Comparison of ENCODE assay signal across 9 mouse cellular contexts in the genomic region with DNA sequence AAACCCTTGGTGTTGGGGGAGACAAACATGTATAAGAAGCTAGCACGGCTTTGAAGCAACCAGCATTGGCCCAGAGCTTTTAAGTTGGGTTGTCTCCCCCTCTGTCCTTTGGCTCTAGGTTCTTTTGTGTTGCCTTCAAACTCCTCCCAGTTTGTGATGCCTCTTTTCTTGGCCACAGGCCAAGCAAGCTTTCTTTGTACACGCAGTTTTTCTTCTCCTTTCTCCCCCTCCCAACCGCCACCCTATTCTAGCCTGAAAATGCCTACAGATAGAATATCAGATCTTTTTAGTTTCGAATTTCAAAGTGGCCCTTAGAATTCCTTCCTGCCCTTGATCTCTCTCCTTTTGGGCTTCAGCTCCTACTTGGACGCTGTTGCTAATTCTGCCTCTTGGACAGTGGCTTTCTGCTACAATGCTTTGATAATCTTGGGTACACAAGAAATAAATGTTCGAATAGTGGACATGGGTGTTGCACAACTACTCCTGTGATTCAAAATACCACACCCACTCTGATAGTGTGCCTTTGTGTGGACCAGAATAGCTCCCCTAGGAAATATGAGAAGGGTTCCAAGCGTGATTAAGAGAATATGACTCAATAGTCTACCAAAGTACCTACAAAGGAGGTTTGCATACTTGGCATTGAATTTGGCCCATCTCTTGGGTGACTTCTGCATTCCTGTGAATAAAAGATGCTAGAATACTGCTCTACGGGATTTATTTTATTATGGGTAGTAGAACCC.
A peak's percentile ranks its signal among the peaks of the same experiment; 100 is the strongest.
DNase-seq lines count a peak whose midpoint lies in the region; ATAC-seq lines count a peak whose summit lies in the region.
"Had no signal": no experiment of that assay in that cellular context is flagged by ENCODE, and none has a peak within 500 bp of the region (broad histone marks: within the 10 kb centered on the region; RNA-seq: fewer than 3 reads in every experiment).

No protein-coding gene starts in this region.

- DNase-seq in cerebellum, postnatal 10 days, result peak; percentile 10 to 16
- no peak for DNase-seq in cerebellum, postnatal 4 days (ENCODE audit: low spot score in 2 of 2)
- no peak for DNase-seq in thymus, postnatal 14 days

- H3K36me3 ChIP-seq in neural tube, embryonic 13.5 days, result no peaks in the 10 kb centered on the region
- H3K36me3 ChIP-seq in neural tube, embryonic 15.5 days, result no peaks in the 10 kb centered on the region
- no peaks in the 10 kb centered on the region for H3K36me3 ChIP-seq in forebrain, embryonic 13.5 days (ENCODE audit: poor library complexity, severe bottlenecking)
- H3K36me3 ChIP-seq in intestine, embryonic 16.5 days (ENCODE audit: control insufficient read depth, insufficient read depth, low read length), result no peaks in the 10 kb centered on the region
- H3K36me3 ChIP-seq: limb, embryonic 15.5 days had no signal

- H3K9ac ChIP-seq in neural tube, embryonic 13.5 days, result no peak overlapping the region
- no peak overlapping the region for H3K9ac ChIP-seq in neural tube, embryonic 15.5 days (replicated peaks)
- H3K9ac ChIP-seq in forebrain, embryonic 13.5 days, result no peak overlapping the region
- no peak overlapping the region for H3K9ac ChIP-seq in intestine, embryonic 16.5 days (ENCODE audit: low read depth, low read length)
- H3K9ac ChIP-seq: limb, embryonic 15.5 days had no signal

- H3K4me1 ChIP-seq in neural tube, embryonic 13.5 days (replicated peaks), result peaks cover 14% of the 10 kb centered on the region
- peaks cover 11% of the 10 kb centered on the region for H3K4me1 ChIP-seq in neural tube, embryonic 15.5 days
- H3K4me1 ChIP-seq in forebrain, embryonic 13.5 days, result peaks cover 25% of the 10 kb centered on the region
- H3K4me1 ChIP-seq in intestine, embryonic 16.5 days (ENCODE audit: control insufficient read depth, insufficient read depth, low read length), result peaks cover 2% of the 10 kb centered on the region; the same call in 1 of the 2 replicates

- no peak for ATAC-seq in neural tube, embryonic 13.5 days (ENCODE audit: low read depth)
- ATAC-seq in neural tube, embryonic 15.5 days (ENCODE audit: low FRiP score), result no peak
- peak; percentile 9; the same call in 1 of the 2 replicates for ATAC-seq in forebrain, embryonic 13.5 days
- peak; percentile 60 for ATAC-seq in megakaryocyte, adult 5-6 weeks (ENCODE audit: poor library complexity, severe bottlenecking)
- no peak for ATAC-seq in intestine, embryonic 16.5 days

- H3K27ac ChIP-seq in neural tube, embryonic 13.5 days (replicated peaks), result peak overlapping the region; percentile 55; the same call in 1 of the 2 replicates
- no peak overlapping the region for H3K27ac ChIP-seq in neural tube, embryonic 15.5 days (replicated peaks)
- 0 out of 2 replicates have a peak overlapping the region, but pooled peaks have one; percentile 19 for H3K27ac ChIP-seq in forebrain, embryonic 13.5 days
- H3K27ac ChIP-seq in intestine, embryonic 16.5 days (ENCODE audit: low read length), result no peak overlapping the region
- H3K27ac ChIP-seq: limb, embryonic 15.5 days had no signal

- 60% methylated on average over 8 of the region's 8 CpGs for WGBS in neural tube, embryonic 13.5 days
- WGBS in neural tube, embryonic 15.5 days, result 62% methylated on average over 8 of the region's 8 CpGs
- 32% methylated on average over 8 of the region's 8 CpGs for WGBS in forebrain, embryonic 13.5 days
- 55% methylated on average over 8 of the region's 8 CpGs for WGBS in intestine, embryonic 16.5 days

- no peak overlapping the region for H3K4me3 ChIP-seq in neural tube, embryonic 13.5 days
- no peak overlapping the region for H3K4me3 ChIP-seq in neural tube, embryonic 15.5 days (replicated peaks)
- no peak overlapping the region for H3K4me3 ChIP-seq in forebrain, embryonic 13.5 days
- H3K4me3 ChIP-seq in intestine, embryonic 16.5 days (ENCODE audit: low read length), result no peak overlapping the region
- H3K4me3 ChIP-seq: limb, embryonic 15.5 days had no signal

- no peak overlapping the region for H3K4me2 ChIP-seq in neural tube, embryonic 13.5 days
- no peak overlapping the region for H3K4me2 ChIP-seq in neural tube, embryonic 15.5 days
- H3K4me2 ChIP-seq in forebrain, embryonic 13.5 days, result 0 out of 2 replicates have a peak overlapping the region, but pooled peaks have one; percentile 2
- no peak overlapping the region for H3K4me2 ChIP-seq in intestine, embryonic 16.5 days (ENCODE audit: low read depth, low read length)
- H3K4me2 ChIP-seq: limb, embryonic 15.5 days had no signal

- no peaks in the 10 kb centered on the region for H3K27me3 ChIP-seq in neural tube, embryonic 13.5 days
- no peaks in the 10 kb centered on the region for H3K27me3 ChIP-seq in neural tube, embryonic 15.5 days (replicated peaks)
- peaks cover 3% of the 10 kb centered on the region; the same call in 1 of the 2 replicates for H3K27me3 ChIP-seq in forebrain, embryonic 13.5 days
- no peaks in the 10 kb centered on the region for H3K27me3 ChIP-seq in intestine, embryonic 16.5 days (replicated peaks; ENCODE audit: control insufficient read depth, insufficient read depth, low read length)
- H3K27me3 ChIP-seq: limb, embryonic 15.5 days had no signal

- H3K9me3 ChIP-seq in neural tube, embryonic 13.5 days, result no peaks in the 10 kb centered on the region
- H3K9me3 ChIP-seq in neural tube, embryonic 15.5 days (replicated peaks), result no peaks in the 10 kb centered on the region
- no peaks in the 10 kb centered on the region for H3K9me3 ChIP-seq in forebrain, embryonic 13.5 days (replicated peaks)
- no peaks in the 10 kb centered on the region for H3K9me3 ChIP-seq in intestine, embryonic 16.5 days (ENCODE audit: control insufficient read depth, low read length)
- H3K9me3 ChIP-seq: limb, embryonic 15.5 days had no signal

Comparison
In these comparisons a context has a peak if more than half of its experiments do, and no peak if none do; other contexts are left out.
1. DNase-seq: peak in cerebellum, postnatal 10 days (2 of 2); none in cerebellum, postnatal 4 days (0 of 2) and thymus, postnatal 14 days (single experiment).
2. H3K27ac ChIP-seq: peak in neural tube, embryonic 13.5 days (single experiment) and forebrain, embryonic 13.5 days (single experiment); none in neural tube, embryonic 15.5 days (single experiment) and intestine, embryonic 16.5 days (single experiment).
3. ATAC-seq: peak in forebrain, embryonic 13.5 days (single experiment) and megakaryocyte, adult 5-6 weeks (single experiment); none in neural tube, embryonic 13.5 days (single experiment), neural tube, embryonic 15.5 days (single experiment) and intestine, embryonic 16.5 days (single experiment).